Mouse (Mus musculus) naive thymus-derived CD4-positive, alpha-beta T cell, adult 2 months (primary cell): ENCODE measurements around the gene Olfr178.

Experiments used
- DNase-seq: peaks from one replicate; pipeline ENCODE4 v3.0.0-alpha.2; 2011; ENCODE audit warnings: low read depth

The Olfr178 gene

GRCm38 (mm10) chr16:58891963-58892362, at the start of gene Olfr178:
Olfr178 (minus strand) TSS chr16:58892063.
- no peak for DNase-seq

GRCm38 (mm10) chr16:58929292-58929691, 37.4 kb upstream of the Olfr178 start, which contains the start of gene Olfr180:
Olfr180 (minus strand) TSS chr16:58929392.
- no peak for DNase-seq

GRCm38 (mm10) chr16:58928655-58929054, 36.8 kb upstream of the Olfr178 start, which contains the start of gene Olfr181:
Olfr181 (minus strand) TSS chr16:58928755.
- DNase-seq = no peak

- no peak for DNase-seq
These were observed 7.4 kb downstream of the Olfr178 start for GRCm38 (mm10) chr16:58884416-58884815.

- DNase-seq = no peak
These were observed 17.2 kb downstream of the Olfr178 start, which contains the start of gene Olfr177 for GRCm38 (mm10) chr16:58874668-58875067. Olfr177 (minus strand) TSS chr16:58874768.

GRCm38 (mm10) chr16:58861479-58861878, 30.4 kb downstream of the Olfr178 start:
- DNase-seq = no peak

GRCm38 (mm10) chr16:58860032-58860737, 31.7 kb downstream of the Olfr178 start:
- no peak for DNase-seq
